Mouse (Mus musculus): ENCODE data around the gene Gfy. TPM values are rescaled to one million over a fixed set of nuclear protein-coding genes. Genes with fewer than 3 reads are reported as not detected.

The Gfy gene
- total RNA-seq (2014; rRNA removed; ENCODE audit: low replicate concordance) (not detected in 2 replicates), polyA plus RNA-seq (2015; fragmentation: Nextera tagmentation; extraction: Ambion mirVana) (not detected in 2 replicates)

DNA sequence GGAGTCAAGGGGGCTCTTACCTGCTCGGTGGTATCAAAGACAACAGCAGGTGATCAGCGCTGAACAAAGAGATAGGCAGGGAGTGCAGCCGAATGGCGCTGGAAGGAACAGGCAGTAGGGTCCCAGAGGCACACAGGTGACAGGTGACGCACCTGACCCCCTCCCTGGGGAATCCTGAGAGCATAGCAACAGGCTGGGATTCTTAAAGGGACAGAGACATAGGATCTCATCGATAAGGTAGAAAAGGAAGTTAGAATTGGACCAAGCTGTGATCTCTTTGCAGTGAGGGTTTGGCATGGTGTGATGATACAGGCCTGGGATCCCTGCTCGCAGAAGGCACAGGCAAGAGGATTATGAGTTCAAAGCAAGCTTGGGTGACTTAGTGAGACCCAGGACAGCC is at the start of gene Gfy:
TSS of gene Gfy (minus strand) at position 101 of the 400 bp plus-strand sequence.
- H3K4me1 ChIP-seq (ENCODE audit: control insufficient read depth, insufficient read depth) = 0 out of 2 replicates have a peak, but pooled peaks cover 7% of the 10 kb centered on the region
- 37% methylated on average over 7 of the region's 7 CpGs for WGBS
- H3K4me3 ChIP-seq (ENCODE audit: low read depth, low read length) = no peak within 1 kb of the TSS
- no peak for ATAC-seq (ENCODE audit: insufficient read depth, low read depth)
- no peak within 1 kb of the TSS for H3K4me2 ChIP-seq (ENCODE audit: low read depth, low read length)
- no peak within 1 kb of the TSS for H3K9ac ChIP-seq (replicated peaks; ENCODE audit: low read depth, low read length)
- H3K36me3 ChIP-seq (replicated peaks; ENCODE audit: control insufficient read depth, insufficient read depth, low read length) = no peaks in the 10 kb centered on the region
- H3K27me3 ChIP-seq (ENCODE audit: control insufficient read depth, insufficient read depth, low read length) = peaks cover 100% of the 10 kb centered on the region
- no peak within 1 kb of the TSS for H3K27ac ChIP-seq (ENCODE audit: low read depth)
- no peaks in the 10 kb centered on the region for H3K9me3 ChIP-seq (replicated peaks; ENCODE audit: control insufficient read depth, low read length)
- DNase-seq (ENCODE audit: low spot score) = no peak
- TF ChIP-seq EP300 (IDR thresholded peaks at IDR 0.05; ENCODE audit: low read depth) = no peak
- no peak for TF ChIP-seq CTCF (IDR thresholded peaks at IDR 0.05; ENCODE audit: low read depth)

DNA sequence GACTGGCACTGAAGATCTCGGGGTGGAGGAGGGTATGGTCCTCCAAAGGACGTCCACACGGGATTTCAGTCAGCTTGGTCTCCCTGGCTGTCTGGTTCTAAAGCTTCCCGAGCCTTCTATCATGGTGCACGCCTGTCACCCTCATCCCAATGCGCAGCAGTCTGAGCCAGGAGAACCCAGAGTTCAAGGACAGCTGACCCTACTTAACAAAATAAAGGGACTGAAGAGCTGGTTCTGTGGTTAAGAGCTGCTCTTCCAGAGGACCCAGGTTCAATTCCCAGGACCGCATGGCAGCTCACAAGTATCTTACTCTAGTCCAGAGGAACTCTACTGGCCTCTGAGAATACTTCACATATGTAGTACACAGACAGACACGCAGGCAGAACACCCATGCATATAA is 49.7 kb upstream of the Gfy start:
- Histone ChIP-seq H3K9me3 (replicated peaks; ENCODE audit: control insufficient read depth, low read length) (no peaks in the 10 kb centered on the region), H3K4me3 (ENCODE audit: low read depth, low read length) (no peak overlapping the region), H3K9ac (replicated peaks; ENCODE audit: low read depth, low read length) (no peak overlapping the region), H3K4me1 (ENCODE audit: control insufficient read depth, insufficient read depth) (peaks cover 6% of the 10 kb centered on the region), H3K27me3 (ENCODE audit: control insufficient read depth, insufficient read depth, low read length) (no peaks in the 10 kb centered on the region), H3K27ac (ENCODE audit: low read depth) (no peak overlapping the region), H3K4me2 (ENCODE audit: low read depth, low read length) (no peak overlapping the region), H3K36me3 (replicated peaks; ENCODE audit: control insufficient read depth, insufficient read depth, low read length) (peaks cover 77% of the 10 kb centered on the region)
- ATAC-seq (ENCODE audit: insufficient read depth, low read depth) (no peak), DNase-seq (ENCODE audit: low spot score) (no peak)
- 86% methylated on average over 8 of the region's 8 CpGs for WGBS
- TF ChIP-seq EP300 (IDR thresholded peaks at IDR 0.05; ENCODE audit: low read depth) = no peak
- TF ChIP-seq CTCF (IDR thresholded peaks at IDR 0.05; ENCODE audit: low read depth) = no peak

DNA sequence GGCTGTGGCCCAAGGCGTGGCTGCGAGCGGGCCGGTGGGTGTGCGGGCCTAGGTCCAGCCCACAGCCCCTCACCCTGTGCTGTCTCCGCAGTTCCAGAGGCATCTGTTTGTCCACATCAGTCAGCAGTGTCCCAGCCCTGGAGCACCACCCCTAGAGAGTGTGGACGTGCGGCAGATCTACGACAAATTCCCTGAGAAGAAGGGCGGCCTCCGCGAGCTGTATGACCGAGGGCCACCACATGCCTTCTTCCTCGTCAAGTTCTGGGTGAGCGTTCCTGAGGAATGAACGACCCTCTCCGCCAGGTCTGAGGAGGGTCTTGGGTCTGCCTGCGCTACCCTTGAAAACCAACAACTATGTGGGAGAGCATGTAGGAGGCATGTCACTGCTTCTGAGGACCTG is 49.2 kb upstream of the Gfy start:
- no peak overlapping the region for H3K9ac ChIP-seq (replicated peaks; ENCODE audit: low read depth, low read length)
- no peak overlapping the region for H3K4me2 ChIP-seq (ENCODE audit: low read depth, low read length)
- peaks cover 81% of the 10 kb centered on the region for H3K36me3 ChIP-seq (replicated peaks; ENCODE audit: control insufficient read depth, insufficient read depth, low read length)
- H3K4me1 ChIP-seq (ENCODE audit: control insufficient read depth, insufficient read depth) = peaks cover under 1% of the 10 kb centered on the region; the same call in 1 of the 2 replicates
- no peak overlapping the region for H3K27ac ChIP-seq (ENCODE audit: low read depth)
- no peak for TF ChIP-seq EP300 (IDR thresholded peaks at IDR 0.05; ENCODE audit: low read depth)
- TF ChIP-seq CTCF (IDR thresholded peaks at IDR 0.05; ENCODE audit: low read depth) = no peak
- no peak overlapping the region for H3K4me3 ChIP-seq (ENCODE audit: low read depth, low read length)
- H3K27me3 ChIP-seq (ENCODE audit: control insufficient read depth, insufficient read depth, low read length) = no peaks in the 10 kb centered on the region
- 91% methylated on average over 18 of the region's 18 CpGs for WGBS
- DNase-seq (ENCODE audit: low spot score) (no peak), ATAC-seq (ENCODE audit: insufficient read depth, low read depth) (no peak)
- no peaks in the 10 kb centered on the region for H3K9me3 ChIP-seq (replicated peaks; ENCODE audit: control insufficient read depth, low read length)

DNA sequence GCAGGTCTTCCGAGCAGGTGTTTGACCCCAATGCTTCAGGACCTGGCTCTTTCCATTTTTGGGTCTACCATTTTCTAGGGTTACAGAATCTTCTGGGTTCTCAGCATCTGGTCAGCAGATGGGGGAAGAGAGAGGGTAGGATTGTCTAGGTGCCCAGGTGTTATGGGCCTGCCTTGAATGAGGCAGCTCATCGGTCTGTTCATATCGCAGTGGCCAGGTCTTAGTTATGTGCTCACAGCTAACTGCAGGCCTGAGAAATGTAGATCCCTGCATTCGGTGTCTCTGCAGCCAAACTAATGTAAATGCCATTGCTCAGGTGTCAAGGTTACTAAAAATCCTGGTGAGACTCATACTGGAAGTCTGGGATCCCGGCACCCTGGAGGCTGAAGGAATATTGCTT is 47.1 kb upstream of the Gfy start:
- ATAC-seq (ENCODE audit: insufficient read depth, low read depth) (no peak), DNase-seq (ENCODE audit: low spot score) (no peak)
- Histone ChIP-seq H3K9ac (replicated peaks; ENCODE audit: low read depth, low read length) (no peak overlapping the region), H3K9me3 (replicated peaks; ENCODE audit: control insufficient read depth, low read length) (no peaks in the 10 kb centered on the region), H3K4me2 (ENCODE audit: low read depth, low read length) (no peak overlapping the region), H3K4me1 (ENCODE audit: control insufficient read depth, insufficient read depth) (no peaks in the 10 kb centered on the region), H3K4me3 (ENCODE audit: low read depth, low read length) (no peak overlapping the region), H3K27ac (ENCODE audit: low read depth) (no peak overlapping the region), H3K27me3 (ENCODE audit: control insufficient read depth, insufficient read depth, low read length) (no peaks in the 10 kb centered on the region), H3K36me3 (replicated peaks; ENCODE audit: control insufficient read depth, insufficient read depth, low read length) (peaks cover 76% of the 10 kb centered on the region)
- WGBS = 97% methylated on average over 5 of the region's 5 CpGs
- TF ChIP-seq CTCF (IDR thresholded peaks at IDR 0.05; ENCODE audit: low read depth) = no peak

DNA sequence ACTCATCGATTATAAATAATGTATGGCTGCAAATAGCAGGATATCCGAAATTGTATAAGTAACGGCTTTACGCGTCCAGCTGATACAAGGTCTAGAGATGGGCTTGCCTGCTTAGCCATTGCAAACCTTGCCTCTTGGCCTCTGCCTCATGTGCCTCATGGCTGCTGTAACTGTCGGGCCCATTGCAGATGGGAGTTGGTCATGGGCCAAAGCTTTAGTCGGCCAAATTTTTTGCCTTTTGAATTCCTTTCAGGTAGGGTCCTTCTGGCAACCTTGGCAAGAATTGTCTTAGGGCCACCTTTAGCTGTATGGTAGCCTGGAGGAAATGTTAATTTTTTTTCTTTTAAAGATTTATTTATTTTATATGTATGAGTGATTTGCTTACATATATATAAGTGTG is 45.5 kb upstream of the Gfy start:
- DNase-seq (ENCODE audit: low spot score) = peak; percentile 3

DNA sequence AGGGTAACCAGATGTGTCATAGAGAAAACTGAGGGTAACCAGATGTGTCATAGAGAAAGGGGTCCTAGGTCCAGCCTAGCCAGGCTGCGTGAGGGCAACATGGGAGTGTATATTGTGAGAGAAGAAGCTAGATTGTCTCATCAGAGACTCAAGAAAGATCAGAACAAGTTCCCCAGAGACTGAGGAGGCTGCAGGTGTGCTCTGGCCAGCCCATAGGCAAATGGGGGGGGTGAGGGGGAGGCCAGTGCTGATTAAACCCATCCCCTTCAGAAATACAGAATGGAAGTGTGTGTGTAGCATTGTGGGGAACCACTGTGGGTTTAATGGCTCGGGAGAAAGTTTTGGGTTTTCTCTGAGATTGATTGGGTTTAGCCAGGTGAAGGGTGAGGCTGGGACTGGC is 42.3 kb upstream of the Gfy start:
- no peak for TF ChIP-seq CTCF (IDR thresholded peaks at IDR 0.05; ENCODE audit: low read depth)
- no peak for TF ChIP-seq EP300 (IDR thresholded peaks at IDR 0.05; ENCODE audit: low read depth)
- H3K4me3 ChIP-seq (ENCODE audit: low read depth, low read length) = no peak overlapping the region
- H3K9ac ChIP-seq (replicated peaks; ENCODE audit: low read depth, low read length) = no peak overlapping the region
- no peak for DNase-seq (ENCODE audit: low spot score)
- no peaks in the 10 kb centered on the region for H3K9me3 ChIP-seq (replicated peaks; ENCODE audit: control insufficient read depth, low read length)
- H3K36me3 ChIP-seq (replicated peaks; ENCODE audit: control insufficient read depth, insufficient read depth, low read length) = peaks cover 63% of the 10 kb centered on the region
- no peak overlapping the region for H3K4me2 ChIP-seq (ENCODE audit: low read depth, low read length)
- no peaks in the 10 kb centered on the region for H3K4me1 ChIP-seq (ENCODE audit: control insufficient read depth, insufficient read depth)
- H3K27me3 ChIP-seq (ENCODE audit: control insufficient read depth, insufficient read depth, low read length) = no peaks in the 10 kb centered on the region
- no peak overlapping the region for H3K27ac ChIP-seq (ENCODE audit: low read depth)
- 83% methylated on average over 2 of the region's 2 CpGs for WGBS
- no peak for ATAC-seq (ENCODE audit: insufficient read depth, low read depth)

More for the DNA sequence above, 45.5 kb upstream of the Gfy start:
- H3K9ac ChIP-seq (replicated peaks; ENCODE audit: low read depth, low read length) = no peak overlapping the region
- no peaks in the 10 kb centered on the region for H3K9me3 ChIP-seq (replicated peaks; ENCODE audit: control insufficient read depth, low read length)
- no peak overlapping the region for H3K4me3 ChIP-seq (ENCODE audit: low read depth, low read length)
- ATAC-seq (ENCODE audit: insufficient read depth, low read depth) = no peak
- H3K4me2 ChIP-seq (ENCODE audit: low read depth, low read length) = no peak overlapping the region
- peaks cover 79% of the 10 kb centered on the region for H3K36me3 ChIP-seq (replicated peaks; ENCODE audit: control insufficient read depth, insufficient read depth, low read length)
- TF ChIP-seq EP300 (IDR thresholded peaks at IDR 0.05; ENCODE audit: low read depth) (no peak), CTCF (IDR thresholded peaks at IDR 0.05; ENCODE audit: low read depth) (no peak)
- no peaks in the 10 kb centered on the region for H3K4me1 ChIP-seq (ENCODE audit: control insufficient read depth, insufficient read depth)
- H3K27me3 ChIP-seq (ENCODE audit: control insufficient read depth, insufficient read depth, low read length) = no peaks in the 10 kb centered on the region
- WGBS = 90% methylated on average over 7 of the region's 7 CpGs
- H3K27ac ChIP-seq (ENCODE audit: low read depth) = no peak overlapping the region

Measured in heart, postnatal 0 days (tissue).